ENCODE assay signal across 8 mouse cellular contexts in the genomic region with DNA sequence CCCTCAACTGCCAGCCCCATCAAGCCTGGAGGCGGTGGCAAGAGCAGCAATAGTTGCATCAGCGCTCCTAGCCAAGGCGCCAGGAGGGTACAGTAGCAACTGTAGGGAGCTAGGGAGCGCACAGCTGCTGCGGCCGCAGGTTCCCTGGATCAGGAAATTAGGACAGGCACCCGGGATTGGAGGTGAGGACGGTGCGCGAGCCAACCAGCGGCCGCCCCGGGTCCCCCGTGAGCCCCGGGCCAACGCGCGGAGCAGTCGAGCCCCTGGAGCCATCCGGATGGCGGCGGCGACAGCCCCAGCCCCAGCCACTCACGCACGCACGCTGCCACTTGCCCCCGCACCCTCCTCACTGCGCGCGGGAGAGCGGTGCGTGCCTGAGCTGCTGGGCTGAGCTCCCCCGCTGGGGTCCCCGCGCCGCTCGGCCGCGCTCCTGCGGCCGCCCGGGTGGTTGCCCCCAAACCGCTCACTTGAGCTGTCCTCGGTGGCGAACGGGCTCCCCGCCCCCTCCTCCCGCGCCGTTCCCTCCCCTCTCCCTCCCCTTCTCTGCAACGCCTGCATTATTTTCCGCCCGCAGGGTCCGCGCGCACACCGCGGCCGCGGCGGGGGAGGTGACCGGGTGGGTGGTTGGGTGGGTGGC. TPM values are rescaled to one million over a fixed set of nuclear protein-coding genes. Genes with fewer than 3 reads are reported as not detected.
DNase-seq lines count a peak whose midpoint lies in the region; ATAC-seq and TF ChIP-seq lines count a peak whose summit lies in the region.

No protein-coding gene starts in this region.

- peak overlapping the region; percentile 71 for H3K9ac ChIP-seq in kidney, embryonic 15.5 days
- peak overlapping the region; percentile 58 for H3K9ac ChIP-seq in limb, embryonic 15.5 days

- H3K4me2 ChIP-seq in kidney, embryonic 15.5 days, result peak overlapping the region; percentile 94
- H3K4me2 ChIP-seq in limb, embryonic 15.5 days, result peak overlapping the region; percentile 96
- H3K4me2 ChIP-seq in myocyte (ENCODE audit: low read depth), result peak overlapping the region; percentile 18

- peak; percentile 68 for TF ChIP-seq POLR2A in embryonic fibroblast, embryonic 13.5 days (IDR thresholded peaks at IDR 0.05; ENCODE audit: low read depth, low read length)
- TF ChIP-seq POLR2A in myocyte (IDR thresholded peaks at IDR 0.05; ENCODE audit: insufficient read length, low read depth), result peak; percentile 57

- no peaks in the 10 kb centered on the region for H3K4me1 ChIP-seq in embryonic fibroblast, embryonic 13.5 days (ENCODE audit: control insufficient read depth, insufficient read depth, low read length)
- peaks cover 13% of the 10 kb centered on the region; the same call in 1 of the 2 replicates for H3K4me1 ChIP-seq in heart, embryonic 10.5 days
- peaks cover 38% of the 10 kb centered on the region for H3K4me1 ChIP-seq in kidney, embryonic 15.5 days
- H3K4me1 ChIP-seq in limb, embryonic 15.5 days, result peaks cover 22% of the 10 kb centered on the region

- peak overlapping the region; percentile 17; the same call in 1 of the 2 replicates for H3K27ac ChIP-seq in embryonic fibroblast, embryonic 13.5 days (ENCODE audit: insufficient read depth, low read length)
- peak overlapping the region; percentile 91 for H3K27ac ChIP-seq in heart, embryonic 10.5 days
- H3K27ac ChIP-seq in kidney, embryonic 15.5 days, result peak overlapping the region; percentile 91
- no peak overlapping the region for H3K27ac ChIP-seq in limb, embryonic 15.5 days

- WGBS in heart, embryonic 10.5 days, result under 1% methylated on average over 61 of the region's 62 CpGs
- WGBS in kidney, embryonic 15.5 days, result under 1% methylated on average over 60 of the region's 62 CpGs
- WGBS in limb, embryonic 15.5 days, result 1% methylated on average over 50 of the region's 62 CpGs

- no peaks in the 10 kb centered on the region for H3K79me2 ChIP-seq in myocyte (ENCODE audit: control insufficient read depth, insufficient read depth)

- ATAC-seq in kidney, embryonic 15.5 days (replicated peaks; ENCODE audit: low FRiP score), result peak; percentile 84
- peak; percentile 44; the same call in 1 of the 2 replicates for ATAC-seq in limb, embryonic 15.5 days (ENCODE audit: insufficient number of reproducible peaks, low FRiP score, low TSS enrichment, low read depth)

- peak overlapping the region; percentile 56 for H3ac ChIP-seq in myocyte (ENCODE audit: control insufficient read depth, insufficient read length)

- H3K9me3 ChIP-seq in heart, embryonic 10.5 days, result no peaks in the 10 kb centered on the region
- no peaks in the 10 kb centered on the region for H3K9me3 ChIP-seq in kidney, embryonic 15.5 days (replicated peaks)
- H3K9me3 ChIP-seq in limb, embryonic 15.5 days, result no peaks in the 10 kb centered on the region

- TF ChIP-seq CTCF in embryonic fibroblast, embryonic 13.5 days (IDR thresholded peaks at IDR 0.05; ENCODE audit: borderline replicate concordance, insufficient read depth, low read length), result no peak; the same call in 1 of the 2 replicates

- no peaks in the 10 kb centered on the region for H3K36me3 ChIP-seq in heart, embryonic 10.5 days
- H3K36me3 ChIP-seq in kidney, embryonic 15.5 days, result no peaks in the 10 kb centered on the region
- no peaks in the 10 kb centered on the region for H3K36me3 ChIP-seq in limb, embryonic 15.5 days
- no peaks in the 10 kb centered on the region for H3K36me3 ChIP-seq in myocyte (ENCODE audit: control insufficient read depth, insufficient read depth)

- peaks cover 30% of the 10 kb centered on the region for H3K27me3 ChIP-seq in heart, embryonic 10.5 days (ENCODE audit: insufficient read depth, poor library complexity, severe bottlenecking)
- peaks cover 14% of the 10 kb centered on the region for H3K27me3 ChIP-seq in kidney, embryonic 15.5 days
- H3K27me3 ChIP-seq in limb, embryonic 15.5 days, result peaks cover 16% of the 10 kb centered on the region; the same call in 1 of the 2 replicates
- peaks cover 24% of the 10 kb centered on the region for H3K27me3 ChIP-seq in myocyte (ENCODE audit: control insufficient read depth, insufficient read depth, insufficient read length)

- H3K4me3 ChIP-seq in embryonic fibroblast, embryonic 13.5 days (ENCODE audit: insufficient read depth, low read length), result peak overlapping the region; percentile 46
- H3K4me3 ChIP-seq in heart, embryonic 10.5 days, result peak overlapping the region; percentile 86
- H3K4me3 ChIP-seq in kidney, embryonic 15.5 days (replicated peaks), result peak overlapping the region; percentile 73
- peak overlapping the region; percentile 68 for H3K4me3 ChIP-seq in limb, embryonic 15.5 days
- H3K4me3 ChIP-seq in myocyte, result peak overlapping the region; percentile 23

- peak; percentile 62 for DNase-seq in layer of hippocampus, adult 11-12 months (ENCODE audit: low spot score)
- DNase-seq in layer of hippocampus, adult 9-10 months (ENCODE audit: low spot score), result no peak
- DNase-seq in heart, embryonic 10.5 days (ENCODE audit: low spot score), result peak; percentile 83
- peak; percentile 58 for DNase-seq in testis, postnatal 10 days (ENCODE audit: low spot score)

TF ChIP-seq in myocyte, 11 proteins besides CTCF, POLR2A, EP300 and RAD21:
- no peak for TF ChIP-seq REST (IDR thresholded peaks at IDR 0.05; ENCODE audit: insufficient read depth, insufficient read length)
- no peak for TF ChIP-seq TCF12 (IDR thresholded peaks at IDR 0.05; ENCODE audit: insufficient read depth, poor library complexity, severe bottlenecking)
- no peak for TF ChIP-seq CEBPB (IDR thresholded peaks at IDR 0.05; ENCODE audit: insufficient read depth, poor library complexity, severe bottlenecking)
- peak; percentile 40 for TF ChIP-seq POLR2AphosphoS2 (IDR thresholded peaks at IDR 0.05; ENCODE audit: insufficient read length, low read depth)
- TF ChIP-seq USF1 (IDR thresholded peaks at IDR 0.05; ENCODE audit: low read depth), result no peak
- no peak for TF ChIP-seq E2F4 (IDR thresholded peaks at IDR 0.05; ENCODE audit: insufficient read depth)
- no peak for TF ChIP-seq SRF (IDR thresholded peaks at IDR 0.05; ENCODE audit: control insufficient read depth, insufficient read length, low read depth)
- TF ChIP-seq MYOD1 (IDR thresholded peaks at IDR 0.05; ENCODE audit: control insufficient read depth in 1 of 3, insufficient read length in 2 of 3, low read depth in 2 of 3), result peak in 1 of 3 experiments; percentile 6
- TF ChIP-seq MAX (IDR thresholded peaks at IDR 0.05; ENCODE audit: low read depth), result no peak
- no peak for TF ChIP-seq TCF3 (IDR thresholded peaks at IDR 0.05; ENCODE audit: insufficient read length, low read depth)
- TF ChIP-seq MYOG (IDR thresholded peaks at IDR 0.05; ENCODE audit: control insufficient read depth in 1 of 3, insufficient read depth in 1 of 3, insufficient read length in 2 of 3, low read depth in 2 of 3), result peak in 1 of 3 experiments; percentile 54

RNA-seq across cellular contexts. Expression of a gene that starts 0.6 kb away (rescaled TPM):
- 35.2 and 50.4 TPM in 2 replicates for polyA plus RNA-seq in embryonic fibroblast, embryonic 13.5 days (2011; ENCODE audit: insufficient read length, low read depth, missing spikeins)
- 8.9 and 11.6 TPM in 2 replicates for polyA plus RNA-seq in heart, embryonic 10.5 days (2016; fragmentation: Nextera tagmentation; extraction: Ambion mirVana)
- 30.9 and 31.8 TPM in 2 replicates for polyA plus RNA-seq in kidney, embryonic 15.5 days (2015; fragmentation: Nextera tagmentation; extraction: Ambion mirVana)
- 11.1 and 14.1 TPM in 2 replicates for polyA plus RNA-seq in limb, embryonic 15.5 days (2015; fragmentation: Nextera tagmentation; extraction: Ambion mirVana)
- 6.9 TPM for polyA plus RNA-seq in myocyte (2012; fragmentation: generic; extraction: Trizol)

Comparison
In these comparisons a context has a peak if more than half of its experiments do, and no peak if none do; other contexts are left out.
1. H3K4me3 ChIP-seq: peak in every context shown above with its lines; median percentile 86 in heart, embryonic 10.5 days; 73 in kidney, embryonic 15.5 days; 68 in limb, embryonic 15.5 days; 46 in embryonic fibroblast, embryonic 13.5 days; 23 in myocyte.
2. H3K4me2 ChIP-seq: peak in every context shown above with its lines; median percentile 96 in limb, embryonic 15.5 days; 94 in kidney, embryonic 15.5 days; 18 in myocyte.